Mouse (Mus musculus): ENCODE data around the gene 1700020A23Rik. TPM values are rescaled to one million over a fixed set of nuclear protein-coding genes. Genes with fewer than 3 reads are reported as not detected.
A peak's percentile ranks its signal among the peaks of the same experiment; 100 is the strongest.

Gene 1700020A23Rik
- polyA plus RNA-seq, 1 experiment from 2014 or later = 0.24 TPM

- peak overlapping the region; percentile 94 for H3K4me3 ChIP-seq (replicated peaks)
- peaks cover 27% of the 10 kb centered on the region for H3K4me1 ChIP-seq
- peak overlapping the region; percentile 87 for H3K4me2 ChIP-seq (replicated peaks)
- H3K36me3 ChIP-seq = no peaks in the 10 kb centered on the region
- H3K27ac ChIP-seq (replicated peaks) = no peak overlapping the region
- no peaks in the 10 kb centered on the region for H3K9me3 ChIP-seq (replicated peaks)
- 0 out of 2 replicates have a peak overlapping the region, but pooled peaks have one; percentile 2 for H3K9ac ChIP-seq
- 55% methylated on average over 3 of the region's 3 CpGs for WGBS
- no peaks in the 10 kb centered on the region; the same call in 1 of the 2 replicates for H3K27me3 ChIP-seq
- no peak for ATAC-seq (ENCODE audit: insufficient number of reproducible peaks, low FRiP score, low TSS enrichment, low read depth)
These were observed 46.6 kb downstream of the 1700020A23Rik start for GRCm38 (mm10) chr2:130451727-130452090.

DNA sequence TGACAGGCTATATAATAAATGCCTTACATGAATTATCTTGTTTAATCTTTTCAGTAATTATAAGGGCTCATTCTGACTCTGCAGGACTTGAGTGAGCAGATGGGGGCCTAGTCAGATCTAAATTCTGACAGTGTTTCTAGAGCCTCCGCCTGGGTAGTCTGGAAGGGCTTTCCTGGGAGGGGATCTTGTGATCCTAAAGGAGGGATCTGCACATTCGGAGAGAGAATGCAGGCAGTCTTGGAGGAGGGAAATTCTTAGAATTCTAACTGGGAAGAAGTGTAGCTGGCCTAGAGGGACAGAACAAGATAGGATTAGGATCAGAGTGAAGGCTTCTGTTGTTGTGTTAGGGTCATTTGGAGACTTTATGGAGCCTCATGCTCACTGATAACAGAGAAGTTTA is 47.2 kb downstream of the 1700020A23Rik start:
- Histone ChIP-seq H3K9me3 (replicated peaks) (no peaks in the 10 kb centered on the region), H3K27ac (replicated peaks) (no peak overlapping the region), H3K4me1 (peaks cover 29% of the 10 kb centered on the region), H3K27me3 (no peaks in the 10 kb centered on the region; the same call in 1 of the 2 replicates), H3K4me2 (replicated peaks) (no peak overlapping the region), H3K36me3 (no peaks in the 10 kb centered on the region), H3K4me3 (replicated peaks) (no peak overlapping the region), H3K9ac (no peak overlapping the region)
- ATAC-seq (ENCODE audit: insufficient number of reproducible peaks, low FRiP score, low TSS enrichment, low read depth) = no peak
- WGBS = 49% methylated on average over 2 of the region's 2 CpGs

DNA sequence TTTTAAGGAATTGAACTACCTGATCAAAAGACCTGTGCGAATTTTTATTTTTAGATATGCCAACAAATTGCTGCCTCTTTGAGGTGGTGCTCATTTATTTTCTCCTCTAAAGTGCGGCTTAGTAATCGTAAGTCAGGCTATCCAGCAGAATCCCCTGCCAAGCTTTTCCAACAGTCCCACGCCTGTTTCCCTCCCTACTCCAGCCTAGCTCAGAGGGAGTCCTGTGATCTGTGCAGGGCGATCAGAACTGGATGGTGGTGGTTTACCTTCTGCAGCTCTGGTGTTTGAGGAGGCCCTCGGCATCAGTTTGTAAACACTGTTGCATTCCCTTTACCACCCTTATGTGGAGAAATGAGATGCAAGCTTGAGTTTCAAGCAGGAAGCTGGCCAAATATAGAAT is 48.4 kb downstream of the 1700020A23Rik start:
- no peaks in the 10 kb centered on the region for H3K36me3 ChIP-seq
- no peak for ATAC-seq (ENCODE audit: insufficient number of reproducible peaks, low FRiP score, low TSS enrichment, low read depth)

DNA sequence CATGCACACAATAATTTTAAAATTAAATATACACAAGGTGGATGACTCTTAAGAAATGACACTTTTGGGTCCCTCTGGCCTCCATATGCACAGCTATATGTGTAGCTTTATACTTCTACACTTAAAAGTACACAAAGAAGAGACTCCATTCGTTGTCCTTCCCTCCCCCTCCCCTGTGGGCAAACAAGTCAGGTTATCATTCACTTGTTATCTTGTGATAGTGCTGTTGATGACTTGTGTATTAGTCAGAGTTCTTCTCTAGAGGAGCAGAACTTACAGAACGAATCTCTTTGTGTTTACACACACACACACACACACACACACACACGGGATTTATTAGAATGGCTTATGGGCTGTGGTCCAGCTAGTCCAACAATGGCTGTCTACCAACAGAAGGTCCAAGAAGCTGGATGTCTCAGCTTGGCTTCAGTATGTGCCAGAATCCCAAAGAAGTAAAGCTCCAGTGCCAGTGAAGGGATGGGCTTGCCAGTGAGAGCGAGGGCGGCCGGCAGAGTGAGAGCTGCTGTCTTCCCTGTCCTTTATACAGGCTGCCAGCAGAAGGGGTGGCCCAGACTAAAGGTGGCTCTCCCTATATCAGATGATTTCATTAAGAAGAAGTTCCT is 49.8 kb downstream of the 1700020A23Rik start:
- peaks cover 23% of the 10 kb centered on the region for H3K4me1 ChIP-seq
- H3K36me3 ChIP-seq = no peaks in the 10 kb centered on the region
- H3K4me2 ChIP-seq (replicated peaks) = no peak overlapping the region
- H3K27me3 ChIP-seq = no peaks in the 10 kb centered on the region
- ATAC-seq (ENCODE audit: insufficient number of reproducible peaks, low FRiP score, low TSS enrichment, low read depth) = no peak
- no peak overlapping the region for H3K4me3 ChIP-seq (replicated peaks)
- H3K27ac ChIP-seq (replicated peaks) = no peak overlapping the region
- H3K9ac ChIP-seq = no peak overlapping the region
- no peaks in the 10 kb centered on the region for H3K9me3 ChIP-seq (replicated peaks)
- 78% methylated on average over 6 of the region's 6 CpGs for WGBS

More for the DNA sequence above, 48.4 kb downstream of the 1700020A23Rik start:
- Histone ChIP-seq H3K27me3 (no peaks in the 10 kb centered on the region; the same call in 1 of the 2 replicates), H3K9ac (no peak overlapping the region), H3K9me3 (replicated peaks) (no peaks in the 10 kb centered on the region), H3K4me2 (replicated peaks) (no peak overlapping the region), H3K4me1 (peaks cover 29% of the 10 kb centered on the region), H3K27ac (replicated peaks) (no peak overlapping the region), H3K4me3 (replicated peaks) (no peak overlapping the region)
- 73% methylated on average over 6 of the region's 6 CpGs for WGBS

Other genes starting within 250 kb of the 1700020A23Rik start
- 531 and 540 TPM in 2 replicates for gene Snrpb, start 225.9 kb upstream of the 1700020A23Rik start, polyA plus RNA-seq (2015; fragmentation: Nextera tagmentation; extraction: Ambion mirVana)
- not detected in 2 replicates for gene Tmc2, start 210.1 kb upstream of the 1700020A23Rik start, polyA plus RNA-seq (2015; fragmentation: Nextera tagmentation; extraction: Ambion mirVana)
- gene Nop56, start 130.8 kb upstream of the 1700020A23Rik start, polyA plus RNA-seq (2015; fragmentation: Nextera tagmentation; extraction: Ambion mirVana) = 246 and 259 TPM in 2 replicates
- 160 and 168 TPM in 2 replicates for gene Idh3b, start 120.7 kb upstream of the 1700020A23Rik start, polyA plus RNA-seq (2015; fragmentation: Nextera tagmentation; extraction: Ambion mirVana)
- 6.2 and 6.9 TPM in 2 replicates for gene Ebf4, start 110.1 kb upstream of the 1700020A23Rik start, polyA plus RNA-seq (2015; fragmentation: Nextera tagmentation; extraction: Ambion mirVana)
- gene Cpxm1, start 7.7 kb upstream of the 1700020A23Rik start, polyA plus RNA-seq (2015; fragmentation: Nextera tagmentation; extraction: Ambion mirVana) = 123 and 141 TPM in 2 replicates
- gene Gm28372, start within 50 bp of the 1700020A23Rik start, polyA plus RNA-seq (2015; fragmentation: Nextera tagmentation; extraction: Ambion mirVana) = not detected in 2 replicates
- not detected in 2 replicates for gene Tmem239, start 1.2 kb downstream of the 1700020A23Rik start, polyA plus RNA-seq (2015; fragmentation: Nextera tagmentation; extraction: Ambion mirVana)
- 84.4 and 103 TPM in 2 replicates for gene Vps16, start 19.1 kb downstream of the 1700020A23Rik start, polyA plus RNA-seq (2015; fragmentation: Nextera tagmentation; extraction: Ambion mirVana)
- 19.5 and 20.0 TPM in 2 replicates for gene Pced1a, start 19.4 kb downstream of the 1700020A23Rik start, polyA plus RNA-seq (2015; fragmentation: Nextera tagmentation; extraction: Ambion mirVana)
- gene Ptpra, start 45.0 kb downstream of the 1700020A23Rik start, polyA plus RNA-seq (2015; fragmentation: Nextera tagmentation; extraction: Ambion mirVana) = 108 TPM in 2 replicates
- gene Mrps26, start 158.5 kb downstream of the 1700020A23Rik start, polyA plus RNA-seq (2015; fragmentation: Nextera tagmentation; extraction: Ambion mirVana) = 98.9 and 102 TPM in 2 replicates
- gene Oxt, start 170.9 kb downstream of the 1700020A23Rik start, polyA plus RNA-seq (2015; fragmentation: Nextera tagmentation; extraction: Ambion mirVana) = not detected in 2 replicates
- gene Avp, start 177.3 kb downstream of the 1700020A23Rik start, polyA plus RNA-seq (2015; fragmentation: Nextera tagmentation; extraction: Ambion mirVana) = 0.53 TPM in 1 of 2 replicates, not detected in the other
- gene Fastkd5, start 224.8 kb downstream of the 1700020A23Rik start, polyA plus RNA-seq (2015; fragmentation: Nextera tagmentation; extraction: Ambion mirVana) = 12.5 and 13.4 TPM in 2 replicates
- 11.8 TPM in 2 replicates for gene Ubox5, start 224.8 kb downstream of the 1700020A23Rik start, polyA plus RNA-seq (2015; fragmentation: Nextera tagmentation; extraction: Ambion mirVana)
- 6.1 and 6.7 TPM in 2 replicates for gene Lzts3, start 237.5 kb downstream of the 1700020A23Rik start, polyA plus RNA-seq (2015; fragmentation: Nextera tagmentation; extraction: Ambion mirVana)

Measured in embryonic facial prominence, embryonic 15.5 days (tissue).